Mouse (Mus musculus): Measurements from ENCODE around the gene Gm17584. TPM values are rescaled to one million over a fixed set of nuclear protein-coding genes. Genes with fewer than 3 reads are reported as not detected.
"Not testable (repeated sequence)": the region's sequence is repeated elsewhere in the genome, so short reads cannot be mapped to it uniquely, and the experiment has no call there.

Gene Gm17584
- not detected in 2 replicates for polyA plus RNA-seq (2016; fragmentation: Nextera tagmentation; extraction: Ambion mirVana)

DNA sequence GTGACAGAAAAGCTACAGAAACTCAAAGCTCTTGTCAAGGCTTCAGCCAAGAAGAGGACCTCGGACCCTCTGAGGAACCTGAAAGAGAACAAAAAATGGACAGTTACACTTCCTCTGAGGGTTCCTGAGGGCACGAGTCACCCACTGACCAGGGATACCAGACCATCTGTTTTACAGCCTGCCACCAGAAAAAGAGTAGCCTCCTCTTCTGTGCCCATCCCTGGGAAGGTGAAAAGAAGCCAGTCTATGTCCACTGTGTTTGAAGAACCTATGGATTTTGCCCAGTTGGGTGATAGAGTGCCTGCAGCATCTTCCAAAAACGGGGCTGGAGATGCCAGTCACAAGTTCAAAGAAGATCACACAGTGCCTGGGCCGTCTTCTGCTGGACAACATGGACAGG lies at the start of gene Gm17584:
Gene Gm17584, plus strand, starts transcription at position 301 of the 400 bp plus-strand sequence.
- H3K9me3 ChIP-seq; H3K4me3 ChIP-seq; H3K36me3 ChIP-seq (replicated peaks); H3K27ac ChIP-seq; H3K27me3 ChIP-seq (ENCODE audit: poor library complexity, severe bottlenecking); DNase-seq (ENCODE audit: extremely low spot score, low spot score); H3K4me1 ChIP-seq: not testable (repeated sequence)
- no CpG with 5 or more reads among the region's 4 CpGs for WGBS

Other genes starting within 250 kb of the Gm17584 start
- gene Gm17469, start 129.3 kb downstream of the Gm17584 start, polyA plus RNA-seq (2016; fragmentation: Nextera tagmentation; extraction: Ambion mirVana), result not detected in 2 replicates

Measured in forebrain, embryonic 10.5 days (tissue).